12 mouse cellular contexts compared by ENCODE assay signal in the genomic region with DNA sequence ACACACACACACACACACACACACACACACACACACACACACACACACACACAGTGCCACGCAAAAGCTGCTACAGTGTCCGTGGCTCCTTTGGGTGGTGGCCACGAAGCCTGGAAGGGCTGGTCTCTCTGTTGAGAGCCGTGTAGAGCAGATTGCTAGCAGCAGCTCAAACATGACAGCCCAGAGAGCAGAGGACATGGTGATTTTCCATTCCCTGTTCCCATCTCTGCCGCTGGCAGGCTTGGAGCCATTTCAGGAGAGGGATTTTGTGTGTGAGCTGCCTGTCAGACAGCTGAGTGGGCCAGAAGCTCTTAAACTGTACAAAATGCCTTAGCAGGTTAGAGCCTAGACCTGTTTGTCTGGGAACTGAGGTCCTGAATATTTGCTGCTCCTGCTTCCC. TPM values are rescaled to one million over a fixed set of nuclear protein-coding genes. Genes with fewer than 3 reads are reported as not detected.
DNase-seq lines count a peak whose midpoint lies in the region; ATAC-seq and TF ChIP-seq lines count a peak whose summit lies in the region.
"Had no signal": no experiment of that assay in that cellular context is flagged by ENCODE, and none has a peak within 500 bp of the region (broad histone marks: within the 10 kb centered on the region; RNA-seq: fewer than 3 reads in every experiment).

No protein-coding gene starts in this region.

- no peaks in the 10 kb centered on the region for H3K27me3 ChIP-seq in intestine, embryonic 15.5 days (replicated peaks)
- H3K27me3 ChIP-seq in intestine, postnatal 0 days (replicated peaks; ENCODE audit: control insufficient read depth, insufficient read depth, low read length), result no peaks in the 10 kb centered on the region
- H3K27me3 ChIP-seq in intestine, embryonic 16.5 days (replicated peaks; ENCODE audit: control insufficient read depth, insufficient read depth, low read length), result no peaks in the 10 kb centered on the region

- no peak for TF ChIP-seq POLR2A in brain, embryonic 14.5 days (IDR thresholded peaks at IDR 0.05; ENCODE audit: borderline replicate concordance, extremely low read depth, insufficient read depth, insufficient read length, poor library complexity, severe bottlenecking)

- H3K9ac ChIP-seq in intestine, embryonic 15.5 days, result no peak overlapping the region
- no peak overlapping the region for H3K9ac ChIP-seq in intestine, postnatal 0 days (ENCODE audit: low read depth, low read length)
- H3K9ac ChIP-seq in intestine, embryonic 16.5 days (ENCODE audit: low read depth, low read length), result peak overlapping the region; percentile 16

- 70% methylated on average over 5 of the region's 5 CpGs for WGBS in intestine, embryonic 15.5 days
- 69% methylated on average over 5 of the region's 5 CpGs for WGBS in intestine, postnatal 0 days
- 55% methylated on average over 5 of the region's 5 CpGs for WGBS in intestine, embryonic 16.5 days

- no peaks in the 10 kb centered on the region for H3K9me3 ChIP-seq in intestine, embryonic 15.5 days
- no peaks in the 10 kb centered on the region for H3K9me3 ChIP-seq in intestine, postnatal 0 days (ENCODE audit: control insufficient read depth)
- no peaks in the 10 kb centered on the region for H3K9me3 ChIP-seq in intestine, embryonic 16.5 days (ENCODE audit: control insufficient read depth, low read length)

- H3K4me3 ChIP-seq in intestine, embryonic 15.5 days (replicated peaks), result no peak overlapping the region
- no peak overlapping the region for H3K4me3 ChIP-seq in intestine, postnatal 0 days (ENCODE audit: low read depth, low read length)
- no peak overlapping the region for H3K4me3 ChIP-seq in intestine, embryonic 16.5 days (ENCODE audit: low read length)

- ATAC-seq in cerebellum, adult (ENCODE audit: insufficient number of reproducible peaks, low FRiP score, low TSS enrichment), result no peak
- ATAC-seq in intestine, embryonic 15.5 days, result no peak
- ATAC-seq in intestine, postnatal 0 days, result no peak
- no peak for ATAC-seq in intestine, embryonic 16.5 days

- no peak for TF ChIP-seq CTCF in intestine, postnatal 0 days (IDR thresholded peaks at IDR 0.05; ENCODE audit: low read depth)
- TF ChIP-seq CTCF in brain, embryonic 14.5 days (IDR thresholded peaks at IDR 0.05; ENCODE audit: borderline replicate concordance, extremely low read depth, insufficient read depth, insufficient read length), result no peak

- no peaks in the 10 kb centered on the region for H3K36me3 ChIP-seq in intestine, embryonic 15.5 days
- H3K36me3 ChIP-seq in intestine, postnatal 0 days (ENCODE audit: control insufficient read depth, insufficient read depth), result no peaks in the 10 kb centered on the region
- H3K36me3 ChIP-seq in intestine, embryonic 16.5 days (ENCODE audit: control insufficient read depth, insufficient read depth, low read length), result no peaks in the 10 kb centered on the region

- H3K4me2 ChIP-seq in intestine, embryonic 15.5 days (replicated peaks), result no peak overlapping the region
- H3K4me2 ChIP-seq in intestine, postnatal 0 days (replicated peaks; ENCODE audit: low read depth), result no peak overlapping the region
- no peak overlapping the region for H3K4me2 ChIP-seq in intestine, embryonic 16.5 days (ENCODE audit: low read depth, low read length)
- H3K4me2 ChIP-seq: liver, embryonic 11.5 days had no signal

- 0 out of 2 replicates have a peak overlapping the region, but pooled peaks have one; percentile 9 for H3K27ac ChIP-seq in intestine, embryonic 15.5 days
- no peak overlapping the region for H3K27ac ChIP-seq in intestine, postnatal 0 days (ENCODE audit: low read depth, low read length)
- no peak overlapping the region for H3K27ac ChIP-seq in intestine, embryonic 16.5 days (ENCODE audit: low read length)

- peaks cover 19% of the 10 kb centered on the region; the same call in 1 of the 2 replicates for H3K4me1 ChIP-seq in intestine, embryonic 15.5 days (replicated peaks)
- H3K4me1 ChIP-seq in intestine, postnatal 0 days (replicated peaks; ENCODE audit: control insufficient read depth, insufficient read depth, low read length), result no peaks in the 10 kb centered on the region
- peaks cover 13% of the 10 kb centered on the region for H3K4me1 ChIP-seq in intestine, embryonic 16.5 days (ENCODE audit: control insufficient read depth, insufficient read depth, low read length)

- peak; percentile 53 to 61 for DNase-seq in cerebellum, postnatal 25 days
- DNase-seq in brain, embryonic 14.5 days (ENCODE audit: low read depth), result peak; percentile 42
- no peak for DNase-seq in thymus, adult 18-20 months
- no peak for DNase-seq in embryo, embryonic 11 days
- DNase-seq: B cell, adult 2 months; gastrocnemius, postnatal 36 days; thymus, postnatal 14 days had no signal

RNA-seq across cellular contexts. Expression of a gene that starts 20.1 kb away (rescaled TPM):
- 4.4 and 5.4 TPM in 2 replicates for polyA plus RNA-seq in intestine, embryonic 15.5 days (2015; fragmentation: Nextera tagmentation; extraction: Ambion mirVana)
- polyA plus RNA-seq in intestine, postnatal 0 days (2015; fragmentation: Nextera tagmentation; extraction: Ambion mirVana), result 5.3 and 7.9 TPM in 2 replicates
- polyA plus RNA-seq in brain, embryonic 14.5 days (2012; rRNA removed), result 0.67 and 1.2 TPM in 2 replicates
- polyA plus RNA-seq in intestine, embryonic 16.5 days (2015; fragmentation: Nextera tagmentation; extraction: Ambion mirVana), result 4.1 and 5.0 TPM in 2 replicates

RNA-seq across cellular contexts. Expression of a gene that starts 34.6 kb away (rescaled TPM):
- 1.2 TPM in 2 replicates for polyA plus RNA-seq in intestine, embryonic 15.5 days (2015; fragmentation: Nextera tagmentation; extraction: Ambion mirVana)
- polyA plus RNA-seq in intestine, postnatal 0 days (2015; fragmentation: Nextera tagmentation; extraction: Ambion mirVana), result 88.4 and 127 TPM in 2 replicates
- not detected in 2 replicates for polyA plus RNA-seq in brain, embryonic 14.5 days (2012; rRNA removed)
- 2.4 and 5.2 TPM in 2 replicates for polyA plus RNA-seq in intestine, embryonic 16.5 days (2015; fragmentation: Nextera tagmentation; extraction: Ambion mirVana)
- polyA plus RNA-seq: liver, embryonic 11.5 days had no signal

RNA-seq across cellular contexts. Expression of a gene that starts 38.1 kb away (rescaled TPM):
- polyA plus RNA-seq in intestine, embryonic 15.5 days (2015; fragmentation: Nextera tagmentation; extraction: Ambion mirVana), result 15.9 and 16.6 TPM in 2 replicates
- 15.8 and 19.1 TPM in 2 replicates for polyA plus RNA-seq in intestine, postnatal 0 days (2015; fragmentation: Nextera tagmentation; extraction: Ambion mirVana)
- 6.2 and 8.2 TPM in 2 replicates for polyA plus RNA-seq in brain, embryonic 14.5 days (2012; rRNA removed)
- 14.6 and 15.0 TPM in 2 replicates for polyA plus RNA-seq in intestine, embryonic 16.5 days (2015; fragmentation: Nextera tagmentation; extraction: Ambion mirVana)

Comparison
In these comparisons a context has a peak if more than half of its experiments do, and no peak if none do; other contexts are left out.
1. RNA of a gene that starts 34.6 kb away (polyA plus RNA-seq): 88.4 to 127 TPM in intestine, postnatal 0 days; 2.4 to 5.2 TPM in intestine, embryonic 16.5 days, 1.2 TPM in intestine, embryonic 15.5 days and not detected in brain, embryonic 14.5 days; every median in the first group is over 10 times any median in the second.
2. DNase-seq: peak in cerebellum, postnatal 25 days (2 of 2) and brain, embryonic 14.5 days (single experiment); none in thymus, adult 18-20 months (0 of 2) and embryo, embryonic 11 days (single experiment).